Mouse (Mus musculus) heart, postnatal 4 days (tissue): ENCODE results near the gene Fbxw11. TPM values are rescaled to one million over a fixed set of nuclear protein-coding genes. Genes with fewer than 3 reads are reported as not detected.
"Not testable (repeated sequence)": the region's sequence is repeated elsewhere in the genome, so short reads cannot be mapped to it uniquely, and the experiment has no call there.

Experiments used
- DNase-seq: peaks from one replicate; pipeline ENCODE4 v3.0.0; 2021
- total RNA-seq, 2 experiments: library from RNA; stranded (reverse); gene quantifications; 2 replicates each; pipeline ENCODE4 v1.2.3; 2021

Gene Fbxw11
- 10 to 100 TPM; 77.1 to 77.3 TPM for total RNA-seq

GRCm38 (mm10) chr11:32642249-32642876 is at the start of gene Fbxw11:
Gene Fbxw11, plus strand, starts transcription at chr11:32642724.
- peak; percentile 95 for DNase-seq

GRCm38 (mm10) chr11:32593081-32593480 is 49.4 kb upstream of the Fbxw11 start:
- DNase-seq = no peak

- DNase-seq = no peak
These were observed 48.4 kb upstream of the Fbxw11 start for GRCm38 (mm10) chr11:32594122-32594521.

GRCm38 (mm10) chr11:32600371-32600770 is 42.2 kb upstream of the Fbxw11 start:
- no peak for DNase-seq

GRCm38 (mm10) chr11:32601528-32602323 is 40.8 kb upstream of the Fbxw11 start:
- peak; percentile 31 for DNase-seq

GRCm38 (mm10) chr11:32604663-32605062 is 37.9 kb upstream of the Fbxw11 start:
- DNase-seq = no peak

GRCm38 (mm10) chr11:32605131-32605860 is 37.2 kb upstream of the Fbxw11 start:
- DNase-seq = peak; percentile 81

- no peak for DNase-seq
These were observed 36.6 kb upstream of the Fbxw11 start for GRCm38 (mm10) chr11:32605907-32606306.

- DNase-seq = no peak
These were observed 35.2 kb upstream of the Fbxw11 start for GRCm38 (mm10) chr11:32607319-32607718.

GRCm38 (mm10) chr11:32610616-32611015 is 31.9 kb upstream of the Fbxw11 start:
- DNase-seq = no peak

- no peak for DNase-seq
These were observed 30.2 kb upstream of the Fbxw11 start for GRCm38 (mm10) chr11:32612304-32612703.

- no peak for DNase-seq
These were observed 28.1 kb upstream of the Fbxw11 start for GRCm38 (mm10) chr11:32614463-32614862.

- no peak for DNase-seq
These were observed 27.0 kb upstream of the Fbxw11 start for GRCm38 (mm10) chr11:32615561-32615960.

GRCm38 (mm10) chr11:32616091-32616490 is 26.4 kb upstream of the Fbxw11 start:
- DNase-seq = no peak

- DNase-seq = no peak
These were observed 24.5 kb upstream of the Fbxw11 start for GRCm38 (mm10) chr11:32618036-32618435.

GRCm38 (mm10) chr11:32618641-32619040 is 23.9 kb upstream of the Fbxw11 start:
- not testable (repeated sequence) for DNase-seq

- DNase-seq = peak; percentile 75
These were observed 23.2 kb upstream of the Fbxw11 start for GRCm38 (mm10) chr11:32619257-32619816.

GRCm38 (mm10) chr11:32619866-32620456 is 22.6 kb upstream of the Fbxw11 start:
- DNase-seq = no peak

- no peak for DNase-seq
These were observed 20.6 kb upstream of the Fbxw11 start for GRCm38 (mm10) chr11:32621831-32622478.

GRCm38 (mm10) chr11:32622479-32623190 is 19.9 kb upstream of the Fbxw11 start:
- no peak for DNase-seq

GRCm38 (mm10) chr11:32623236-32623635 is 19.3 kb upstream of the Fbxw11 start:
- no peak for DNase-seq
